Mouse (Mus musculus): Measurements from ENCODE around the gene Snapin. TPM values are rescaled to one million over a fixed set of nuclear protein-coding genes. Genes with fewer than 3 reads are reported as not detected.

Snapin gene
- polyA plus RNA-seq, 1 experiment from 2014 or later = 79.4 TPM

- no peak for ATAC-seq
- Histone ChIP-seq H3K4me3 (ENCODE audit: low read length) (peak overlapping the region; percentile 95), H3K9me3 (ENCODE audit: control insufficient read depth, low read length) (no peaks in the 10 kb centered on the region)
Observed at GRCm38 (mm10) chr3:90508287-90508949, 17.6 kb upstream of the Snapin start.

DNA sequence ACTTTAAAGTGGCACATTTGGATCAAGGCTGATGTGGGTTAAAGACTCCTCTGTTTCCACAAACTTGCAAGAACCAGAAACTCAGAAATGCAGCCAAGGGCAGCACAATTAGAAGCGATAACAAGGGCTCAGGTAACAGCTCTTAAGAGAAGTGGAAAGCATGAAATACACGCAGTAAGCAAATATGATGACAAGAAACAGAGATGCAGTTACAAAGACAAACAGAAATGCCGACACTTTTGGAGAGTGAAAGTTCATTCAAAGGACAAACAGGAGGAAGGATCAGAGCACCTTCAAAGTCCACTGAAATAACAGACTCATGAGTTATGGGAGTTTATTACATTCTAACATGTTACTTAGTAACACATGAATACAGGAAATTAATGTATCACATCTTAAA is 15.5 kb upstream of the Snapin start:
- no peak for ATAC-seq
- H3K9ac ChIP-seq (ENCODE audit: low read depth, low read length) = no peak overlapping the region
- H3K27me3 ChIP-seq (replicated peaks; ENCODE audit: control insufficient read depth, insufficient read depth, low read length) = no peaks in the 10 kb centered on the region
- H3K4me3 ChIP-seq (ENCODE audit: low read length) = no peak overlapping the region
- WGBS = 68% methylated on average over 3 of the region's 3 CpGs
- H3K36me3 ChIP-seq (ENCODE audit: control insufficient read depth, insufficient read depth, low read length) = peaks cover 20% of the 10 kb centered on the region; the same call in 1 of the 2 replicates
- H3K4me1 ChIP-seq (ENCODE audit: control insufficient read depth, insufficient read depth, low read length) = peaks cover 12% of the 10 kb centered on the region
- H3K27ac ChIP-seq (ENCODE audit: low read length) = no peak overlapping the region
- H3K4me2 ChIP-seq (ENCODE audit: low read depth, low read length) = no peak overlapping the region
- H3K9me3 ChIP-seq (ENCODE audit: control insufficient read depth, low read length) = no peaks in the 10 kb centered on the region

More at GRCm38 (mm10) chr3:90508287-90508949, 17.6 kb upstream of the Snapin start:
- Histone ChIP-seq H3K4me2 (ENCODE audit: low read depth, low read length) (peak overlapping the region; percentile 66), H3K9ac (ENCODE audit: low read depth, low read length) (peak overlapping the region; percentile 100), H3K27ac (ENCODE audit: low read length) (peak overlapping the region; percentile 94), H3K4me1 (ENCODE audit: control insufficient read depth, insufficient read depth, low read length) (peaks cover 12% of the 10 kb centered on the region), H3K36me3 (ENCODE audit: control insufficient read depth, insufficient read depth, low read length) (peaks cover 9% of the 10 kb centered on the region; the same call in 1 of the 2 replicates), H3K27me3 (replicated peaks; ENCODE audit: control insufficient read depth, insufficient read depth, low read length) (no peaks in the 10 kb centered on the region)
- WGBS = 1% methylated on average over 20 of the region's 20 CpGs

- Histone ChIP-seq H3K27ac (ENCODE audit: low read length) (no peak overlapping the region), H3K9me3 (ENCODE audit: control insufficient read depth, low read length) (no peaks in the 10 kb centered on the region), H3K4me2 (ENCODE audit: low read depth, low read length) (no peak overlapping the region), H3K27me3 (replicated peaks; ENCODE audit: control insufficient read depth, insufficient read depth, low read length) (no peaks in the 10 kb centered on the region), H3K4me1 (ENCODE audit: control insufficient read depth, insufficient read depth, low read length) (peaks cover 12% of the 10 kb centered on the region), H3K4me3 (ENCODE audit: low read length) (no peak overlapping the region), H3K9ac (ENCODE audit: low read depth, low read length) (no peak overlapping the region), H3K36me3 (ENCODE audit: control insufficient read depth, insufficient read depth, low read length) (peaks cover 23% of the 10 kb centered on the region; the same call in 1 of the 2 replicates)
- no peak for ATAC-seq
- 88% methylated on average over 5 of the region's 5 CpGs for WGBS
Observed at GRCm38 (mm10) chr3:90505216-90505615, 14.4 kb upstream of the Snapin start.

DNA sequence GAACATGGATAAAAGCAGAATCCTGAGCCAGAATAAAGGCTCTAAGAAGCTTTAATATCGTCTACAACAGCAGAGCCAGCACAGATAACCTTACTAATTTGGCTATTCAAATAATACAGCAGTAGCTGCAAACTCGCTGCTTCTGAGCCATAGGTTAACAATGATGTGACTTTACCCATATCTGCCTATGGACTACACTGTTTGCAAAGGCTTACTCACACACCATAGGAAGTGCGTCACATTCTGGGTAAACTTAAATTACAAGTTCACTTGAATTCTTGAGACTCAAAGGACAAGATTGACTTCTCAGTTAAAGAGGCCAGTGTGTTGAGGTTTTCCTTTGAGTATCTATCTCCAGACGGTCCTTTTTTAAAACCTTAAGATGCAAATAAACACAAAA is 12.6 kb upstream of the Snapin start:
- no peak for ATAC-seq
- Histone ChIP-seq H3K9ac (ENCODE audit: low read depth, low read length) (no peak overlapping the region), H3K4me1 (ENCODE audit: control insufficient read depth, insufficient read depth, low read length) (peaks cover 12% of the 10 kb centered on the region), H3K4me3 (ENCODE audit: low read length) (no peak overlapping the region), H3K27ac (ENCODE audit: low read length) (no peak overlapping the region), H3K36me3 (ENCODE audit: control insufficient read depth, insufficient read depth, low read length) (peaks cover 23% of the 10 kb centered on the region; the same call in 1 of the 2 replicates), H3K9me3 (ENCODE audit: control insufficient read depth, low read length) (no peaks in the 10 kb centered on the region), H3K27me3 (replicated peaks; ENCODE audit: control insufficient read depth, insufficient read depth, low read length) (no peaks in the 10 kb centered on the region), H3K4me2 (ENCODE audit: low read depth, low read length) (no peak overlapping the region)
- WGBS = 68% methylated on average over 4 of the region's 4 CpGs

DNA sequence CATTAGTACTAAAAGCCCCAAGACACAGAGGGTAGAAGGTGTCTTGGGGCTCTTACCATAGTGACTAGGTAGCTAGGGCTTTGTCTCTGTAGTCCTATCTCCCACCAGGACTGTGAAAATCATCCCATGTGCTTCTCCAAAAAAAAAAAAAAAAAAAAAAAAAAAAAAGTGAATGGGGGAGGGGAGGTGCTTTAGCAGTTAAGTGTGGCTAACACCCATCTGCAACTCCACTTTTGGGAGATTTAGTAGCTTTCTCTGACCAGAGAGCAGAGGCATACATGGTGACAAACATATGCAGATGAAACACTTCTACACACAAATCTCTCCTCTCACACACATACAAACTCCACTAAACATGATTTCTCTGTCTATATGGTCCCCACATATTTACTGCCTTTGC is 6.8 kb upstream of the Snapin start:
- Histone ChIP-seq H3K27me3 (replicated peaks; ENCODE audit: control insufficient read depth, insufficient read depth, low read length) (no peaks in the 10 kb centered on the region), H3K9ac (ENCODE audit: low read depth, low read length) (no peak overlapping the region), H3K27ac (ENCODE audit: low read length) (no peak overlapping the region), H3K4me3 (ENCODE audit: low read length) (no peak overlapping the region), H3K4me1 (ENCODE audit: control insufficient read depth, insufficient read depth, low read length) (peaks cover 7% of the 10 kb centered on the region; the same call in 1 of the 2 replicates), H3K36me3 (ENCODE audit: control insufficient read depth, insufficient read depth, low read length) (peaks cover 19% of the 10 kb centered on the region; the same call in 1 of the 2 replicates), H3K4me2 (ENCODE audit: low read depth, low read length) (no peak overlapping the region), H3K9me3 (ENCODE audit: control insufficient read depth, low read length) (no peaks in the 10 kb centered on the region)
- no peak for ATAC-seq

GRCm38 (mm10) chr3:90495850-90496525 is 5.2 kb upstream of the Snapin start:
- Histone ChIP-seq H3K27me3 (replicated peaks; ENCODE audit: control insufficient read depth, insufficient read depth, low read length) (no peaks in the 10 kb centered on the region), H3K9me3 (ENCODE audit: control insufficient read depth, low read length) (no peaks in the 10 kb centered on the region), H3K9ac (ENCODE audit: low read depth, low read length) (no peak overlapping the region), H3K4me2 (ENCODE audit: low read depth, low read length) (no peak overlapping the region), H3K4me1 (ENCODE audit: control insufficient read depth, insufficient read depth, low read length) (peaks cover 7% of the 10 kb centered on the region; the same call in 1 of the 2 replicates), H3K36me3 (ENCODE audit: control insufficient read depth, insufficient read depth, low read length) (peaks cover 11% of the 10 kb centered on the region; the same call in 1 of the 2 replicates), H3K27ac (ENCODE audit: low read length) (no peak overlapping the region), H3K4me3 (ENCODE audit: low read length) (no peak overlapping the region)
- ATAC-seq = no peak
- 90% methylated on average over 7 of the region's 7 CpGs for WGBS

GRCm38 (mm10) chr3:90493831-90494540 is 3.2 kb upstream of the Snapin start:
- no peak for ATAC-seq
- Histone ChIP-seq H3K4me2 (ENCODE audit: low read depth, low read length) (0 out of 2 replicates have a peak overlapping the region, but pooled peaks have one; percentile 3), H3K27ac (ENCODE audit: low read length) (peak overlapping the region; percentile 47; the same call in 1 of the 2 replicates), H3K36me3 (ENCODE audit: control insufficient read depth, insufficient read depth, low read length) (peaks cover 11% of the 10 kb centered on the region; the same call in 1 of the 2 replicates), H3K4me3 (ENCODE audit: low read length) (no peak overlapping the region), H3K4me1 (ENCODE audit: control insufficient read depth, insufficient read depth, low read length) (peaks cover 12% of the 10 kb centered on the region; the same call in 1 of the 2 replicates), H3K9me3 (ENCODE audit: control insufficient read depth, low read length) (no peaks in the 10 kb centered on the region), H3K27me3 (replicated peaks; ENCODE audit: control insufficient read depth, insufficient read depth, low read length) (no peaks in the 10 kb centered on the region), H3K9ac (ENCODE audit: low read depth, low read length) (no peak overlapping the region; the same call in 1 of the 2 replicates)
- WGBS = 52% methylated on average over 4 of the region's 4 CpGs

- no peak overlapping the region for H3K4me2 ChIP-seq (ENCODE audit: low read depth, low read length)
- 40% methylated on average over 2 of the region's 2 CpGs for WGBS
- H3K36me3 ChIP-seq (ENCODE audit: control insufficient read depth, insufficient read depth, low read length) = peaks cover 7% of the 10 kb centered on the region; the same call in 1 of the 2 replicates
- H3K4me1 ChIP-seq (ENCODE audit: control insufficient read depth, insufficient read depth, low read length) = peaks cover 12% of the 10 kb centered on the region; the same call in 1 of the 2 replicates
- no peaks in the 10 kb centered on the region for H3K9me3 ChIP-seq (ENCODE audit: control insufficient read depth, low read length)
- H3K9ac ChIP-seq (ENCODE audit: low read depth, low read length) = no peak overlapping the region
- no peaks in the 10 kb centered on the region for H3K27me3 ChIP-seq (replicated peaks; ENCODE audit: control insufficient read depth, insufficient read depth, low read length)
- ATAC-seq = 0 out of 2 replicates have a peak, but pooled peaks have one; percentile 9
- no peak overlapping the region for H3K27ac ChIP-seq (ENCODE audit: low read length)
- no peak overlapping the region for H3K4me3 ChIP-seq (ENCODE audit: low read length)
Observed at GRCm38 (mm10) chr3:90491350-90491749, 517 bp upstream of the Snapin start.

DNA sequence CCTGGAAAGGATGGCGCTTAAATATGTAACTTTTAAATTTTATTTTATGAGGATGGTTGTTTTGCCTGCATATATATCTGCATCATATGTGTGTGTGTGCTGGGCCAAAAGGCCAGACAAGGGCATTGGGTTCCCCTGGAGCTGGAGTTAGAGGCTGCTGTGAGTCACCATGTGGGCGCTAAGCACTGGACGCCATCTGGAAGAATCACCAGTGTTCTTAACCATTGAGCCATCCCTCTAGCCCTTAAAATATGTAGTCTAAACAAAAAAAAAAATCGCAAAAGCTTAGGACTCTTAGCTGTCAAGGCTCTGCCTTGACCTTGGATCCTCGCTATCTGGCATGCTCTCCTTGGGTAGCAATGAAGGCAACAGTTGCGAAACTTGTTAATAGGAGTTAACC is 2.3 kb downstream of the Snapin start:
- peaks cover 5% of the 10 kb centered on the region; the same call in 1 of the 2 replicates for H3K4me1 ChIP-seq (ENCODE audit: control insufficient read depth, insufficient read depth, low read length)
- no peak overlapping the region for H3K9ac ChIP-seq (ENCODE audit: low read depth, low read length)
- no peak overlapping the region for H3K4me3 ChIP-seq (ENCODE audit: low read length)
- no peak overlapping the region for H3K27ac ChIP-seq (ENCODE audit: low read length)
- H3K4me2 ChIP-seq (ENCODE audit: low read depth, low read length) = no peak overlapping the region
- peaks cover 8% of the 10 kb centered on the region for H3K36me3 ChIP-seq (ENCODE audit: control insufficient read depth, insufficient read depth, low read length)
- ATAC-seq = no peak
- no peaks in the 10 kb centered on the region for H3K9me3 ChIP-seq (ENCODE audit: control insufficient read depth, low read length)
- WGBS = 77% methylated on average over 6 of the region's 6 CpGs
- no peaks in the 10 kb centered on the region for H3K27me3 ChIP-seq (replicated peaks; ENCODE audit: control insufficient read depth, insufficient read depth, low read length)
